Mouse (Mus musculus) brain, embryonic 14.5 days (tissue): ENCODE results near the gene Zfp787.

Source experiments
- CTCF ChIP-seq: fragments of 200-500 bp; IDR thresholded peaks from 2 replicates; pipeline ENCODE4 v1.5.1; 2012; ENCODE audit warnings: inconsistent platforms, mild to moderate bottlenecking, moderate library complexity, borderline replicate concordance; ENCODE audit not compliant: insufficient read depth, insufficient read length; ENCODE audit errors: extremely low read depth
- POLR2A ChIP-seq: fragments of 200-500 bp; IDR thresholded peaks from 2 replicates; pipeline ENCODE4 v1.6.1; 2012; ENCODE audit warnings: mild to moderate bottlenecking, inconsistent platforms, borderline replicate concordance; ENCODE audit not compliant: poor library complexity, insufficient read depth, insufficient read length, severe bottlenecking; ENCODE audit errors: extremely low read depth

DNA sequence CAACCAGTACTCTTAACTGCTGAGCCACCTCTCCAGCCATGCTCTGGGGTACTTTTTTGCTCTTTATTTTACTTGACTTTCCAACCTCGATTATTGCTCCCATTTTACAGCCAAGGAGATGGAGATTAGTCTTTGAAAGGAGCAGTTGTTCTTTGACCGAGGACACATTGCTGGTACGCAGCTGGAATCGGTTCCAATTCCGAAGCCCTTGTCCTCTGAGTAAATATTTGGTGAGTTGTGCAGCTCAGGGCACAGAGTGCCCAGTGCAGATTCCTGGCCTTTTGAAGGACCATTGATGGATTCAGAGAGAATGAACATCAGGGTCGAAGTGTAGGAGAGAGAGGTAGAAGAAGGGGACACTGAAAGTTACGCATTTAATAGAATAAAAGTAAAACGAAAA lies 18.1 kb upstream of the Zfp787 start:
- TF ChIP-seq CTCF (no peak), POLR2A (no peak)
